Mouse (Mus musculus) C2C12 (cell line): ENCODE data around the gene Btg1. TPM values are rescaled to one million over a fixed set of nuclear protein-coding genes. Genes with fewer than 3 reads are reported as not detected.

Experiments
- H3K27me3 ChIP-seq: one replicate; pipeline ENCODE4 v1.6.1; 2011; ENCODE audit not compliant: control insufficient read depth, insufficient read depth, insufficient read length
- H3K36me3 ChIP-seq: one replicate; pipeline ENCODE4 v1.6.1; 2011; ENCODE audit not compliant: control insufficient read depth, insufficient read depth
- H3K4me3 ChIP-seq: one replicate; pipeline ENCODE4 v1.5.1; 2011; ENCODE audit warnings: mild to moderate bottlenecking, control low read depth; ENCODE audit not compliant: poor library complexity, insufficient read depth, severe bottlenecking
- H3K79me2 ChIP-seq: one replicate; pipeline ENCODE4 v1.6.1; 2011; ENCODE audit not compliant: control insufficient read depth, insufficient read depth
- H3K79me3 ChIP-seq: one replicate; pipeline ENCODE4 v1.6.1; 2011; ENCODE audit warnings: low read depth, control low read depth
- H3ac ChIP-seq: one replicate; pipeline ENCODE3; 2011; ENCODE audit warnings: low read depth; ENCODE audit not compliant: control insufficient read depth, insufficient read length
- CEBPB ChIP-seq: IDR thresholded peaks from one replicate; pipeline ENCODE4 v1.6.1; 2011; ENCODE audit warnings: low read depth, mild to moderate bottlenecking, control low read depth, moderate library complexity
- CTCF ChIP-seq: IDR thresholded peaks from one replicate; pipeline ENCODE4 v1.5.1; 2011; ENCODE audit not compliant: control insufficient read depth, insufficient read depth, insufficient read length
- FOSL1 ChIP-seq: IDR thresholded peaks from one replicate; pipeline ENCODE4 v1.8.0; 2011; ENCODE audit warnings: mild to moderate bottlenecking, low read length; ENCODE audit not compliant: poor library complexity, insufficient read depth, severe bottlenecking
- MAX ChIP-seq: IDR thresholded peaks from one replicate; pipeline ENCODE4 v1.6.1; 2011; ENCODE audit warnings: mild to moderate bottlenecking, control low read depth
- MYOD1 ChIP-seq: IDR thresholded peaks from one replicate; pipeline ENCODE4 v1.6.1; 2011; ENCODE audit warnings: low read depth; ENCODE audit not compliant: control insufficient read depth, insufficient read length
- MYOG ChIP-seq: IDR thresholded peaks from one replicate; pipeline ENCODE4 v1.6.1; 2011; ENCODE audit not compliant: control insufficient read depth, insufficient read length; ENCODE audit errors: extremely low read depth
- USF1 ChIP-seq: IDR thresholded peaks from one replicate; pipeline ENCODE4 v1.6.1; 2011; ENCODE audit warnings: low read depth, mild to moderate bottlenecking, control low read depth, moderate library complexity
- polyA plus RNA-seq: library from polyadenylated mRNA; unstranded; fragments of >200 nt; fragmentation: generic; extraction: Trizol; gene quantifications from one replicate; pipeline ENCODE4 v1.2.1, GENCODE M21; 2012; ENCODE audit warnings: missing spikeins

Btg1 gene
- polyA plus RNA-seq, 1 experiment = 31.7 TPM

GRCm38 (mm10) chr10:96653030-96653429 is 36.2 kb downstream of the Btg1 start:
- no peaks in the 10 kb centered on the region for H3K79me2 ChIP-seq

GRCm38 (mm10) chr10:96654079-96654478 is 37.3 kb downstream of the Btg1 start:
- no peak for TF ChIP-seq FOSL1

More at GRCm38 (mm10) chr10:96653030-96653429, 36.2 kb downstream of the Btg1 start:
- TF ChIP-seq MYOG (no peak), CEBPB (no peak), MYOD1 (no peak), FOSL1 (no peak), CTCF (no peak), USF1 (no peak)
- Histone ChIP-seq H3K36me3 (no peaks in the 10 kb centered on the region), H3K4me3 (no peak overlapping the region), H3ac (no peak overlapping the region), H3K79me3 (no peaks in the 10 kb centered on the region), H3K27me3 (no peaks in the 10 kb centered on the region)

GRCm38 (mm10) chr10:96654576-96654975 is 37.8 kb downstream of the Btg1 start:
- Histone ChIP-seq H3K27me3 (no peaks in the 10 kb centered on the region), H3K36me3 (no peaks in the 10 kb centered on the region), H3K79me3 (no peaks in the 10 kb centered on the region), H3K79me2 (no peaks in the 10 kb centered on the region), H3K4me3 (no peak overlapping the region), H3ac (no peak overlapping the region)
- TF ChIP-seq MYOG (no peak), MYOD1 (no peak), FOSL1 (no peak), MAX (no peak), CTCF (no peak)

More at GRCm38 (mm10) chr10:96654079-96654478, 37.3 kb downstream of the Btg1 start:
- no peaks in the 10 kb centered on the region for H3K79me2 ChIP-seq
- H3K27me3 ChIP-seq = no peaks in the 10 kb centered on the region
- no peaks in the 10 kb centered on the region for H3K36me3 ChIP-seq
- H3K79me3 ChIP-seq = no peaks in the 10 kb centered on the region
- no peak overlapping the region for H3K4me3 ChIP-seq
- H3ac ChIP-seq = no peak overlapping the region

GRCm38 (mm10) chr10:96655066-96655465 is 38.3 kb downstream of the Btg1 start:
- H3K79me3 ChIP-seq = no peaks in the 10 kb centered on the region
- TF ChIP-seq CTCF = no peak
- no peaks in the 10 kb centered on the region for H3K27me3 ChIP-seq
- no peaks in the 10 kb centered on the region for H3K36me3 ChIP-seq
- no peaks in the 10 kb centered on the region for H3K79me2 ChIP-seq
- no peak overlapping the region for H3ac ChIP-seq
- H3K4me3 ChIP-seq = no peak overlapping the region

- H3K36me3 ChIP-seq = no peaks in the 10 kb centered on the region
- no peak overlapping the region for H3K4me3 ChIP-seq
- no peaks in the 10 kb centered on the region for H3K79me2 ChIP-seq
- no peaks in the 10 kb centered on the region for H3K79me3 ChIP-seq
- TF ChIP-seq CEBPB (no peak), MYOG (no peak), FOSL1 (no peak), MYOD1 (no peak), CTCF (no peak), USF1 (no peak), MAX (no peak)
- H3K27me3 ChIP-seq = no peaks in the 10 kb centered on the region
- no peak overlapping the region for H3ac ChIP-seq
Observed at GRCm38 (mm10) chr10:96656176-96656575, 39.4 kb downstream of the Btg1 start.

GRCm38 (mm10) chr10:96658906-96659305 is 42.1 kb downstream of the Btg1 start:
- Histone ChIP-seq H3K4me3 (no peak overlapping the region), H3K27me3 (no peaks in the 10 kb centered on the region), H3K36me3 (no peaks in the 10 kb centered on the region), H3K79me2 (no peaks in the 10 kb centered on the region), H3K79me3 (no peaks in the 10 kb centered on the region), H3ac (no peak overlapping the region)
- no peak for TF ChIP-seq MYOG
- TF ChIP-seq MYOD1 = no peak
- no peak for TF ChIP-seq MAX
- no peak for TF ChIP-seq USF1
- TF ChIP-seq CEBPB = no peak
- TF ChIP-seq FOSL1 = no peak
- no peak for TF ChIP-seq CTCF

- TF ChIP-seq MAX (no peak), CEBPB (no peak), CTCF (no peak), USF1 (no peak), MYOD1 (no peak), FOSL1 (no peak), MYOG (no peak)
- Histone ChIP-seq H3K4me3 (no peak overlapping the region), H3K79me3 (no peaks in the 10 kb centered on the region), H3K79me2 (no peaks in the 10 kb centered on the region), H3ac (no peak overlapping the region), H3K27me3 (no peaks in the 10 kb centered on the region), H3K36me3 (no peaks in the 10 kb centered on the region)
Observed at GRCm38 (mm10) chr10:96660280-96660985, 43.6 kb downstream of the Btg1 start.
